Mouse (Mus musculus) hindbrain, postnatal 0 days (tissue): ENCODE results near the gene Bysl. TPM values are rescaled to one million over a fixed set of nuclear protein-coding genes. Genes with fewer than 3 reads are reported as not detected.

Experiments used
- ATAC-seq: fragments of 200-750 bp; cut with Nextera tagmentation; 2 replicates; pipeline ENCODE4 v1.8.0; 2017; ENCODE audit warnings: mild to moderate bottlenecking, moderate TSS enrichment, moderate library complexity
- DNase-seq: peaks from one replicate; pipeline ENCODE4 v3.0.0-alpha.2; 2015; ENCODE audit warnings: low spot score
- H3K27ac ChIP-seq: fragments of 300-500 bp; sonication (generic); 2 replicates; pipeline ENCODE4 v1.5.1; 2014; ENCODE audit warnings: mild to moderate bottlenecking
- H3K27me3 ChIP-seq: fragments of 300-500 bp; sonication (generic); 2 replicates; pipeline ENCODE4 v1.6.1; 2014; ENCODE audit warnings: low read length, mixed read lengths; ENCODE audit not compliant: insufficient read depth
- H3K36me3 ChIP-seq: fragments of 300-500 bp; sonication (generic); 2 replicates; pipeline ENCODE4 v1.6.1; 2014; ENCODE audit warnings: low read length, mixed read lengths; ENCODE audit not compliant: insufficient read depth
- H3K4me1 ChIP-seq: fragments of 300-500 bp; sonication (generic); 2 replicates; pipeline ENCODE4 v1.6.1; 2014; ENCODE audit warnings: antibody characterized with exemption, low read length, mixed read lengths; ENCODE audit not compliant: insufficient read depth
- H3K4me2 ChIP-seq: fragments of 300-500 bp; sonication (generic); 2 replicates; pipeline ENCODE4 v1.6.1; 2014; ENCODE audit warnings: low read depth, mild to moderate bottlenecking, low read length, moderate library complexity, mixed read lengths
- H3K4me3 ChIP-seq: fragments of 300-500 bp; sonication (generic); 2 replicates; pipeline ENCODE4 v1.5.1; 2014; ENCODE audit warnings: low read length
- H3K9ac ChIP-seq: fragments of 300-500 bp; sonication (generic); replicated peaks from 2 replicates; pipeline ENCODE4 v1.6.1; 2014; ENCODE audit warnings: mild to moderate bottlenecking, low read length, moderate library complexity, mixed read lengths
- H3K9me3 ChIP-seq: fragments of 300-500 bp; sonication (generic); 2 replicates; pipeline ENCODE4 v1.6.1; 2016; ENCODE audit warnings: low read length, mixed read lengths
- CTCF ChIP-seq: IDR thresholded peaks from 2 replicates; pipeline ENCODE4 v1.5.1; 2016; ENCODE audit warnings: antibody characterized with exemption, control low read depth, low read depth
- WGBS: fragments of 180-500 bp; shearing (Covaris S2); extraction: QIAGEN DNeasy Blood & Tissue Kit; methylation state at CpG from one replicate; pipeline ENCODE4 v1.1.7; 2014; 5-methylcytosine and 5-hydroxymethylcytosine counted together
- polyA plus RNA-seq: library from polyadenylated mRNA; unstranded; fragments of >200 nt; fragmentation: Nextera tagmentation; extraction: Ambion mirVana; gene quantifications from 2 replicates; pipeline ENCODE4 v1.2.1, GENCODE M21; 2015
- total RNA-seq: library from RNA; depleted of rRNA; stranded (reverse); fragments of >200 nt; gene quantifications from 2 replicates; pipeline ENCODE4 v1.2.3, GENCODE M21; 2014

Bysl gene
- total and polyA plus RNA-seq, 2 experiments from 2014 or later: 25.7 to 27.1 TPM

DNA sequence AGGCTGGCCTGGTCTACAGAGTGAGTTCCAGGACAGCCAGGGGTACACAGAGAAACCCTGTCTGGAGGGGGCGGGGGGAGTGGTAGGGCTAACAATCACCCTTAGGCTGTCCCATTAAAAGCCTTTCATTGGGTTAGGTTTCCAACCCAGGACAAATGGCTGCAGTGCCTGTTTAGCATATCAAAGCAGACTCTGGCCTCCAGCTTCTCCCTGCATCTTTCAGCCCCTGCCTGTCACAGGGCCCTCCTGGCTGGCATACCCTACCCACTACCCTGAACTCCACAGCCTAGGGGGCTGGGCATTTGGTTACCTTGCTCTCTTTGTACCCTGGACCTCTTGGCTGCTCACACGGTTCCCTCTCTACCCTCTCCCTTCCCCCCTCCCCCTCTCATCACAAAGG, 45.2 kb downstream of the Bysl start:
- no peak for ATAC-seq
- no peaks in the 10 kb centered on the region for H3K9me3 ChIP-seq
- 8% methylated on average over 2 of the region's 2 CpGs for WGBS
- H3K27ac ChIP-seq: no peak overlapping the region
- no peak overlapping the region for H3K4me3 ChIP-seq
- H3K27me3 ChIP-seq: no peaks in the 10 kb centered on the region
- no peak for TF ChIP-seq CTCF
- H3K36me3 ChIP-seq: no peaks in the 10 kb centered on the region
- H3K9ac ChIP-seq: no peak overlapping the region
- H3K4me1 ChIP-seq: no peaks in the 10 kb centered on the region
- H3K4me2 ChIP-seq: no peak overlapping the region
- no peak for DNase-seq

GRCm38 (mm10) chr17:47564612-47565011, 46.7 kb downstream of the Bysl start:
- ATAC-seq: no peak
- TF ChIP-seq CTCF: no peak

DNA sequence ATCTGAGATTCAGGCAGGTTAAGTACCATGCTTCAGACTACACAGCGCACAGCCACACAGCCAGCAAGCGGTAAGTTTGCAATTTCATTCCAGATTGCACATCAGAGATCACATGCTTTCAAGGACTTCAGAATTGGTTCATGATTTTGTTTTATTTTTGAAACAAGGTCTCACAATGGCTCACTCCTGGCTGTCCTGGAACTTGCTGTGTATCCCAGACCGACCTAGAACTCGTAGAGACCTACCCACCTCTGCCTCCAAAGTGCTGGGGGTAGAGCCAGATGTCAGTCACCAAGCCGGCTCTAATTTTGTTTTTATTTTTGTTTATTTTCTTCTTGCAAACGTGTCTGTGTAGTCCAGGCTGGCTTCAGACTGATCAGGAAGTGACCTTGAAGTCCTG, 48.4 kb downstream of the Bysl start:
- TF ChIP-seq CTCF: no peak
- H3K4me3 ChIP-seq: no peak overlapping the region
- no peaks in the 10 kb centered on the region for H3K36me3 ChIP-seq
- no peak overlapping the region for H3K27ac ChIP-seq
- H3K9ac ChIP-seq: no peak overlapping the region
- WGBS: 83% methylated on average over 6 of the region's 6 CpGs
- H3K27me3 ChIP-seq: no peaks in the 10 kb centered on the region
- no peak overlapping the region for H3K4me2 ChIP-seq
- no peak for DNase-seq
- H3K4me1 ChIP-seq: no peaks in the 10 kb centered on the region
- no peaks in the 10 kb centered on the region for H3K9me3 ChIP-seq
- ATAC-seq: no peak

More at GRCm38 (mm10) chr17:47564612-47565011, 46.7 kb downstream of the Bysl start:
- DNase-seq: no peak
- Histone ChIP-seq H3K4me2 (no peak overlapping the region), H3K9ac (no peak overlapping the region), H3K27me3 (no peaks in the 10 kb centered on the region), H3K27ac (no peak overlapping the region), H3K9me3 (no peaks in the 10 kb centered on the region), H3K4me1 (no peaks in the 10 kb centered on the region), H3K4me3 (no peak overlapping the region), H3K36me3 (no peaks in the 10 kb centered on the region)
- 88% methylated on average over 5 of the region's 5 CpGs for WGBS

DNA sequence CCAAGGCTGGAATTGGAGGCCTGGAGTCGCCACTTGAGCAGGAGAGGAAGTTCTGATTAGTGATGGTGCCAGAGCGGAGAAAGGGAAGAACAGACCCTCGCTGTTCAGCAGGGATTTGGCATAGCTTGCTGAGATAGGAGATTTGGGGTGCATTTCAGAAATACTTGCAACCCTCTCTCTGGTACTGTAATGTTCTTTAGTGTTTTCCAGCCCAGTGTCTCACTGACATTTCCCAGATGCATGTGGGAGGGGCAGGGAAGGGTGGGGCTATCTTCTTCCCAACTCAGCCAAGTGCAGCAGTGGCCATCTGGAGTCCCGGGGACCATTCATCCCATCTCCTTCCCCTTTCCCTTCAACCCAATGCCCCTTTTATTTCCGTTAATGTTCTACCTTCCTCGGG, 51.6 kb downstream of the Bysl start:
- no peaks in the 10 kb centered on the region for H3K36me3 ChIP-seq
- H3K27me3 ChIP-seq: no peaks in the 10 kb centered on the region
- no peak overlapping the region for H3K9ac ChIP-seq
- no peaks in the 10 kb centered on the region for H3K4me1 ChIP-seq
- 67% methylated on average over 6 of the region's 6 CpGs for WGBS
- no peak overlapping the region for H3K27ac ChIP-seq
- no peak overlapping the region for H3K4me3 ChIP-seq
- H3K4me2 ChIP-seq: no peak overlapping the region
- DNase-seq: no peak
- no peak for TF ChIP-seq CTCF
- ATAC-seq: no peak
- H3K9me3 ChIP-seq: no peaks in the 10 kb centered on the region

- no peak overlapping the region for H3K4me3 ChIP-seq
- no peak overlapping the region for H3K4me2 ChIP-seq
- no peaks in the 10 kb centered on the region for H3K4me1 ChIP-seq
- no peak for TF ChIP-seq CTCF
- H3K36me3 ChIP-seq: no peaks in the 10 kb centered on the region
- DNase-seq: no peak
- no peak overlapping the region for H3K27ac ChIP-seq
- no peaks in the 10 kb centered on the region for H3K9me3 ChIP-seq
- H3K27me3 ChIP-seq: no peaks in the 10 kb centered on the region
- H3K9ac ChIP-seq: no peak overlapping the region
- no peak for ATAC-seq
- 68% methylated on average over 3 of the region's 3 CpGs for WGBS
Measured at GRCm38 (mm10) chr17:47557179-47557578, 54.1 kb downstream of the Bysl start.

GRCm38 (mm10) chr17:47554621-47555020, 56.7 kb downstream of the Bysl start:
- Histone ChIP-seq H3K9me3 (no peaks in the 10 kb centered on the region), H3K4me3 (no peak overlapping the region), H3K9ac (no peak overlapping the region), H3K27me3 (no peaks in the 10 kb centered on the region), H3K4me1 (no peaks in the 10 kb centered on the region), H3K36me3 (no peaks in the 10 kb centered on the region), H3K27ac (no peak overlapping the region), H3K4me2 (no peak overlapping the region)
- WGBS: 72% methylated on average over 10 of the region's 10 CpGs
- no peak for ATAC-seq
- TF ChIP-seq CTCF: no peak
- no peak for DNase-seq

GRCm38 (mm10) chr17:47552994-47553393, 58.3 kb downstream of the Bysl start:
- Histone ChIP-seq H3K4me1 (no peaks in the 10 kb centered on the region), H3K27me3 (no peaks in the 10 kb centered on the region), H3K4me2 (no peak overlapping the region), H3K9me3 (no peaks in the 10 kb centered on the region), H3K9ac (no peak overlapping the region), H3K36me3 (no peaks in the 10 kb centered on the region), H3K27ac (no peak overlapping the region), H3K4me3 (no peak overlapping the region)
- DNase-seq: no peak
- no peak for ATAC-seq
- TF ChIP-seq CTCF: no peak
